Mouse (Mus musculus): Measurements from ENCODE around the gene Nup62. TPM values are rescaled to one million over a fixed set of nuclear protein-coding genes. Genes with fewer than 3 reads are reported as not detected.

Nup62 gene
- polyA plus RNA-seq, 1 experiment from 2014 or later = 52.3 TPM

DNA sequence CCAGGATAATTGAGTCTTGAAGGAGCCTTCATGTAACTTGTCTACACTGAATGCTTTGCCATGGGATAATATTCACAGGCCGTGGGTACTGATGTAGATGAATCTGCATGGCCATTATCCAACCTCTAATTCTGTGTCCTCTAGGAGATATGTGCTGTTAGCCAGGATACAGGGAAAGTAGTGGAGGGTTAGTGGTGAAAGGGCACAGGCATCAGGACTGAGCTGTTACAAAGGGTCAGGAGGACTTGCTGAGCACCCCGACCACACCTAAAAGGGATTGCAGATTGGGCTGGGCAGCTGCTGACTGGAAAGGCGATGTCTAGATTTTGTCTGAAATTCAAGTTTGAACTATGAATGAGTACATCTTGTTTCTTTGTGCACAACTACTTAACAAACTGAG lies 4.6 kb downstream of the Nup62 start:
- Histone ChIP-seq H3K9me3 (no peaks in the 10 kb centered on the region), H3K4me1 (peaks cover 64% of the 10 kb centered on the region), H3K27ac (replicated peaks) (no peak overlapping the region), H3K4me3 (no peak overlapping the region), H3K27me3 (no peaks in the 10 kb centered on the region), H3K4me2 (replicated peaks) (no peak overlapping the region), H3K36me3 (no peaks in the 10 kb centered on the region), H3K9ac (replicated peaks) (no peak overlapping the region)
- WGBS = 81% methylated on average over 3 of the region's 3 CpGs
- no peak for ATAC-seq (replicated peaks)

DNA sequence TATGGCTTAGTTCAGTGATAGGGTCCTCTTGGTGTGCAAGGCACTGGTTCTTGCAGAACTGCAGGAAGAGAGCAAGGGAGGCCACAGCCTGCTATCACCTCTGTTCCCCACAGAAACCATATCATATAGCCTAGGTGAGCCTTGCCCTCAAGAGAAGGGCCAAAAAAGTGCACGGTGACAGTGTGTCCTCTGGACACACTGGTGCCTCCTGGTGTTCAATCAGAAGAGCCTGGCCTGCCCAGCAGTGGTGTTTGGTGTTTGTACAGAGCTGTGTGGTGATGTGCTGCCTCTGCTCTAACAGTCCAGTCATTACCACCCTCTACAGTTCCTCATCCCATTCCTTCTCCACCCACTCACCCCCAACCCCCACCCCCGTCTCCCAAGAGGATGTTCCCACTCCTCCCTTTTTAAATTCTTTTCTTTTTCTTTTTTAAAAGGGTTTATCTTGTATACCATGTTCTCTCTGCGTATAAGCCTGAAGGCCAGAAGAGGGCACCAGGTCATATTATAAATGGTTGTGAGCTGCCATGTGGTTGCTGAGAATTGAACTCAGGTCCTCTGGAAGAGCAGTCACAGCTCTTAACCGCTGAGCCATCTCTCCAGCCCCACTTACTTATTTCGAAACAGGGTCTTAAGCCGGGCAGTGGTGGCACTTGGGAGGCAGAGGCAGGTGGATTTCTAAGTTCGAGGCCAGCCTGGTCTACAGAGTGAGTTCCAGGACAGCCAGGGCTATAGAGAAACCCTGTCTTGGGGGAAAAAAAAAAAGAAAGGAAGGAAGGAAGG lies 6.0 kb downstream of the Nup62 start:
- Histone ChIP-seq H3K9ac (replicated peaks) (no peak overlapping the region), H3K4me3 (no peak overlapping the region), H3K4me1 (peaks cover 61% of the 10 kb centered on the region), H3K27ac (replicated peaks) (no peak overlapping the region), H3K36me3 (no peaks in the 10 kb centered on the region), H3K4me2 (replicated peaks) (no peak overlapping the region), H3K9me3 (no peaks in the 10 kb centered on the region), H3K27me3 (no peaks in the 10 kb centered on the region)
- no peak for ATAC-seq (replicated peaks)
- 88% methylated on average over 7 of the region's 7 CpGs for WGBS

DNA sequence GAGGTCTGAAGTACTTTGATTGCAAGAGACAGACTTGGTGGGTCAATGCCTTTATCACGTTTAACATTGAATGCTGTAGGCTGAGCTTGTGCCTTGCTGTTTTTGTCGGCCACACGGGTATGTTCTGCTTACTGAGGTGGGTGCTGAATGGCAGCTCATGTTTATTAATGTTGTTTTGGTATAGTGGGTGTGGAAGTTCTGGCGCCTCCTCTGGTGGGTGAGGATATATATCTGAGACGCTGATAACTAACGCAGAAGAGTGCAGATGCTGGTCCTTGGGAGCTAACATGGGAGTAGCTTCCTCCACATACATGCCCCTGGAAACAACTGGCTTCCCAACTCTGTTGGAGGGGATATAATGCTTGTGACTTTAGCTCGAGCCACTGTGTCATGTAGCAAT lies 7.5 kb downstream of the Nup62 start:
- Histone ChIP-seq H3K36me3 (peaks cover 3% of the 10 kb centered on the region; the same call in 1 of the 2 replicates), H3K9ac (replicated peaks) (no peak overlapping the region), H3K27ac (replicated peaks) (no peak overlapping the region), H3K4me1 (peaks cover 45% of the 10 kb centered on the region), H3K4me2 (replicated peaks) (no peak overlapping the region), H3K4me3 (no peak overlapping the region), H3K9me3 (no peaks in the 10 kb centered on the region), H3K27me3 (no peaks in the 10 kb centered on the region)
- no peak for ATAC-seq (replicated peaks)
- WGBS = 31% methylated on average over 7 of the region's 7 CpGs

- Histone ChIP-seq H3K4me2 (replicated peaks) (no peak overlapping the region), H3K27me3 (no peaks in the 10 kb centered on the region), H3K4me3 (no peak overlapping the region), H3K9ac (replicated peaks) (no peak overlapping the region), H3K27ac (replicated peaks) (no peak overlapping the region), H3K36me3 (peaks cover 17% of the 10 kb centered on the region), H3K9me3 (no peaks in the 10 kb centered on the region), H3K4me1 (peaks cover 31% of the 10 kb centered on the region)
- WGBS = 29% methylated on average over 3 of the region's 3 CpGs
- ATAC-seq (replicated peaks) = peak; percentile 47
Measured at GRCm38 (mm10) chr7:44824872-44825271, 9.0 kb downstream of the Nup62 start.

- no peaks in the 10 kb centered on the region for H3K9me3 ChIP-seq
- no peak for ATAC-seq (replicated peaks)
- no peak overlapping the region for H3K27ac ChIP-seq (replicated peaks)
- no peaks in the 10 kb centered on the region for H3K27me3 ChIP-seq
- peaks cover 36% of the 10 kb centered on the region for H3K36me3 ChIP-seq
- peaks cover 23% of the 10 kb centered on the region for H3K4me1 ChIP-seq
- H3K4me2 ChIP-seq (replicated peaks) = no peak overlapping the region
- 84% methylated on average over 3 of the region's 3 CpGs for WGBS
- no peak overlapping the region for H3K4me3 ChIP-seq
- no peak overlapping the region for H3K9ac ChIP-seq (replicated peaks)
Measured at GRCm38 (mm10) chr7:44826771-44827170, 10.9 kb downstream of the Nup62 start.

- Histone ChIP-seq H3K36me3 (peaks cover 41% of the 10 kb centered on the region), H3K9ac (replicated peaks) (no peak overlapping the region), H3K27ac (replicated peaks) (no peak overlapping the region), H3K27me3 (no peaks in the 10 kb centered on the region), H3K9me3 (no peaks in the 10 kb centered on the region), H3K4me1 (peaks cover 11% of the 10 kb centered on the region), H3K4me2 (replicated peaks) (no peak overlapping the region), H3K4me3 (no peak overlapping the region)
- ATAC-seq (replicated peaks) = no peak
- WGBS = 94% methylated on average over 5 of the region's 5 CpGs
Measured at GRCm38 (mm10) chr7:44828706-44829105, 12.8 kb downstream of the Nup62 start.

DNA sequence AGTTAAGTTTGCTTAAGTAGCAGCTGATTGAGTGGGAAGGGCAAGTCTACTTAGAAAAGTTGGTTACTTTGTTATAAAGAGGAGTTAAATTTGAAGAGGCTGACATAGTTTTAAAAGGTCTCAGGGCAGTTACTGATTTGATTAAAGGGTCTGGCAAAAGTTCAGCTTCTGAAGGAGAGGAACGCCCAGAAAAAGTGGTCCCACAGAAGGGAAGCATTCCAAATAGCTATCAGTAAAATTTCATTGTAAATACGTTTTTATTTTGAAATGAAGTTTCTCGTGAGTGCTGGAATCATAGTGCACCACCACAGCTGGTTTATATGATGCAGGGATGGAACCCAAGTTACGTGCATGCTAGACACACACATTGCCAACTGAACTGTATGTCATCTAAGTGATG lies 16.9 kb downstream of the Nup62 start:
- Histone ChIP-seq H3K4me3 (no peak overlapping the region), H3K27me3 (no peaks in the 10 kb centered on the region), H3K9me3 (no peaks in the 10 kb centered on the region), H3K4me1 (no peaks in the 10 kb centered on the region), H3K36me3 (peaks cover 41% of the 10 kb centered on the region), H3K4me2 (replicated peaks) (no peak overlapping the region), H3K27ac (replicated peaks) (no peak overlapping the region), H3K9ac (replicated peaks) (no peak overlapping the region)
- WGBS = 76% methylated on average over 4 of the region's 4 CpGs
- ATAC-seq (replicated peaks) = no peak

DNA sequence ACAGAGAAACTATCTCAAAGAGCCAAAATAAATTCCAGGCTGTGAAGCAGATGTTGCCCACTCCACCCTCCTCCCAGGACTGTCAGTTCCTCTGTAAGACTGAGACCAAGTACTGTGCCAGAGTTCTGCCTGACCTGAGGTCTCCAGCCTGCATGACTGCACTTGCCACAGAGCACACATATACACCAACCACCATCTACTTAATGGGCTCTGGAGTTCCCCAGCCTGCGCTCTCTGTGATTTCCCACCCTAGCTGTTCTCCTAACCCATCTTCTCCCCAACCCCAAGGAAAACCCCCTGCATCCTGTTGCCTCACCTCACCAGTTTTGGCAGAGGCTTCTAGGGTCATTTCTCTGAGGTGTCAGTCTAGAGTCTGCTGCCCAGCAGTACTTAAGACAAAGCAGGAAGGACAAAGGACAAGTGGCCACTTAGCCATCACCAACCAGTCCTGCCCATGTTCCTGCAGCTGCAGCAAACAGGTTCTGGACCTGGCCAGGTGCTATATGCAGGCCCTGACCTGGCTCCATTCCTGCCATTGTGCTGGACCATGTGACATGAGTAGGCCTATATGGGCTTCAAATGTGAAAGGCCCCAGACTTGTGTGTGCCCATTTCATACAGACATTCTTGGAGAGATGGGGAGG lies 19.6 kb downstream of the Nup62 start:
- Histone ChIP-seq H3K27ac (replicated peaks) (no peak overlapping the region), H3K36me3 (peaks cover 20% of the 10 kb centered on the region), H3K9me3 (no peaks in the 10 kb centered on the region), H3K9ac (replicated peaks) (no peak overlapping the region), H3K4me2 (replicated peaks) (no peak overlapping the region), H3K4me3 (no peak overlapping the region), H3K4me1 (peaks cover 13% of the 10 kb centered on the region), H3K27me3 (peaks cover 20% of the 10 kb centered on the region)
- WGBS = 90% methylated on average over 1 of the region's 1 CpGs
- ATAC-seq (replicated peaks) = no peak

DNA sequence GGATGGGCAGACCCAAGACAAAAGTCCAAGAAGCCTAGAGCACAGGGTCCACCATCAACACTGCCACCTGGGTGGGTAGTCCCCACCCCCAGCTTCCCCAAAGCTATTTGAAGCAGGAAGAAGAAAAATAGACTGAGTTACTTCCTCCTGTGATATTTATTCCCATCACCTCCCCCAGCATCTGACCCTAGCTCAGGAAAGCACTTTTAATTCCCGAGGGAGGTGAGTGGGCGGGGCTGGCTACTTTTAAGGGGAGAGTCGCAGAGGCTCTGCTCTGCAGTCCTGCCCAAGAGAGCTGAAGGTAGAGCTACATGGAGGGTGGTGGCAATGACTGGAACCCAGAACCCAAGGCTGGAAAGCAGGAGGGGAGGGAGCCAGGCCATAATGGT lies 20.1 kb downstream of the Nup62 start:
- Histone ChIP-seq H3K9me3 (no peaks in the 10 kb centered on the region), H3K4me1 (peaks cover 13% of the 10 kb centered on the region), H3K4me3 (no peak overlapping the region), H3K27me3 (peaks cover 24% of the 10 kb centered on the region), H3K4me2 (replicated peaks) (no peak overlapping the region), H3K27ac (replicated peaks) (no peak overlapping the region), H3K36me3 (peaks cover 19% of the 10 kb centered on the region), H3K9ac (replicated peaks) (no peak overlapping the region)
- 51% methylated on average over 3 of the region's 3 CpGs for WGBS
- no peak for ATAC-seq (replicated peaks)

GRCm38 (mm10) chr7:44836423-44837053 lies 20.6 kb downstream of the Nup62 start:
- peaks cover 24% of the 10 kb centered on the region for H3K27me3 ChIP-seq
- H3K4me1 ChIP-seq = peaks cover 13% of the 10 kb centered on the region
- H3K4me3 ChIP-seq = no peak overlapping the region
- H3K9me3 ChIP-seq = no peaks in the 10 kb centered on the region
- WGBS = 86% methylated on average over 9 of the region's 9 CpGs
- no peak for ATAC-seq (replicated peaks)
- H3K9ac ChIP-seq (replicated peaks) = no peak overlapping the region
- peaks cover 15% of the 10 kb centered on the region for H3K36me3 ChIP-seq
- H3K27ac ChIP-seq (replicated peaks) = no peak overlapping the region
- H3K4me2 ChIP-seq (replicated peaks) = no peak overlapping the region

GRCm38 (mm10) chr7:44838073-44838472 lies 22.2 kb downstream of the Nup62 start:
- no peak overlapping the region for H3K27ac ChIP-seq (replicated peaks)
- H3K9ac ChIP-seq (replicated peaks) = no peak overlapping the region
- H3K4me2 ChIP-seq (replicated peaks) = no peak overlapping the region
- peaks cover 24% of the 10 kb centered on the region for H3K27me3 ChIP-seq
- H3K9me3 ChIP-seq = no peaks in the 10 kb centered on the region
- 84% methylated on average over 6 of the region's 6 CpGs for WGBS
- no peak overlapping the region for H3K4me3 ChIP-seq
- H3K36me3 ChIP-seq = peaks cover 23% of the 10 kb centered on the region
- ATAC-seq (replicated peaks) = no peak
- H3K4me1 ChIP-seq = peaks cover 13% of the 10 kb centered on the region

DNA sequence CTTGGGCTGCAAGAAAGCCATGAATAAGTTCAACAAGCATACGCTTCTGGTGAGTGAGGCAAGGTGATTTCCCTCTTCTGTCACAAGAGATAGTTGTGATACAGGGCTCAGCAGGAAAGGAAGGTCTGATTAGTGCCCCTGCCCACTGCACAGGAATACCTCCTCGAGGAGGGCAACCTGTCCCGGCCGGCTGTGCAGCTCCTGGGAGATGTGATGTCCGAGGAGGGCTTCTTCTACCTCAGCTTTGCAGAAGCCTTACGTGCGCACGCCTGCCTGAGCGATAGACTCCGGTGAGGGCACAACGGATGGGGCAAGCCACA lies 23.2 kb downstream of the Nup62 start:
- Histone ChIP-seq H3K27me3 (peaks cover 24% of the 10 kb centered on the region), H3K4me1 (peaks cover 13% of the 10 kb centered on the region), H3K36me3 (peaks cover 33% of the 10 kb centered on the region), H3K9me3 (no peaks in the 10 kb centered on the region), H3K4me2 (replicated peaks) (peak overlapping the region; percentile 49), H3K4me3 (peak overlapping the region; percentile 34), H3K9ac (replicated peaks) (peak overlapping the region; percentile 38), H3K27ac (replicated peaks) (no peak overlapping the region)
- ATAC-seq (replicated peaks) = no peak
- 28% methylated on average over 11 of the region's 11 CpGs for WGBS
